Comparison of ENCODE assay signal across 8 mouse cellular contexts in the genomic region with DNA sequence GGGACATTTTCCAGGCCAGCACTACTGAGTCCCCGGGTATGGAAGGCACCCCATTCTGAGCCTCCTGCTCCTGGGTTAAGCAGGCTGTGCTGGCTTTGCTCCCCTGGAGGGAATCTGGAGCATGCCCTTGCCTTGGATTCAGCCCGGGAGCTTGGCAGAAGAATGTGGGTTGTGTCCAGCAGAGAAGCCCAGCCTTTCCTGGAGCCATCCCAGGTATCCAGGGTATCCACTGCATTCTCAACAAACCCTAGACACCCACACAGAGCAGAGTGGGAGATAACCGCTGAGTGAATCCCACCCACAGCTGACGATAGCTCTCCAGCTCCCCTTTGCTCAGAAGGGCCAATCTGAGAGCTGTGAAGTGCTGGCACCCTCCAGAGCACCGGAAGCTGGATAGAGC. TPM values are rescaled to one million over a fixed set of nuclear protein-coding genes. Genes with fewer than 3 reads are reported as not detected.
DNase-seq lines count a peak whose midpoint lies in the region; ATAC-seq lines count a peak whose summit lies in the region.

No protein-coding gene starts in this region.

- intact Hi-C loops in heart, postnatal 36 days (cut with DNase I): no loop called here

- H3K36me3 ChIP-seq in neural tube, embryonic 14.5 days (ENCODE audit: control insufficient read depth, insufficient read depth, low read length): no peaks in the 10 kb centered on the region

- H3K9ac ChIP-seq in neural tube, embryonic 14.5 days (replicated peaks; ENCODE audit: low read depth, low read length): no peak overlapping the region

- no peak overlapping the region for H3K4me2 ChIP-seq in neural tube, embryonic 14.5 days (ENCODE audit: low read depth, low read length)

- H3K27me3 ChIP-seq in neural tube, embryonic 14.5 days (ENCODE audit: control insufficient read depth, insufficient read depth, low read length): no peaks in the 10 kb centered on the region

- WGBS in neural tube, embryonic 14.5 days: 67% methylated on average over 5 of the region's 5 CpGs

- H3K27ac ChIP-seq in neural tube, embryonic 14.5 days (ENCODE audit: low read depth, low read length): no peak overlapping the region

- H3K4me3 ChIP-seq in neural tube, embryonic 14.5 days (ENCODE audit: low read depth, low read length): no peak overlapping the region

- no peaks in the 10 kb centered on the region for H3K4me1 ChIP-seq in neural tube, embryonic 14.5 days (ENCODE audit: control insufficient read depth, insufficient read depth, low read length)

- DNase-seq in adrenal gland, adult 2 months: peak; percentile 75
- DNase-seq in adrenal gland, postnatal 4 days (ENCODE audit: low spot score in 2 of 2): no peak
- no peak for DNase-seq in neural tube, embryonic 10.5 days (ENCODE audit: extremely low spot score, low spot score)
- peak; percentile 65 to 71 for DNase-seq in heart, postnatal 36 days
- peak; percentile 63 for DNase-seq in ovary, postnatal 36 days (ENCODE audit: low spot score)

- ATAC-seq in neural tube, embryonic 14.5 days (ENCODE audit: low read depth): peak; percentile 28; the same call in 1 of the 2 replicates
- no peak for ATAC-seq in CD4-positive, CD25-positive, alpha-beta regulatory T cell, adult 4 months
- no peak for ATAC-seq in megakaryocyte, adult 5-6 weeks (ENCODE audit: poor library complexity, severe bottlenecking)

- no peaks in the 10 kb centered on the region for H3K9me3 ChIP-seq in neural tube, embryonic 14.5 days (ENCODE audit: control insufficient read depth, low read length)

RNA-seq across cellular contexts. Expression of a gene that starts 21.5 kb away (rescaled TPM):
- 10 to 100 TPM; 78.7 to 94.3 TPM for total RNA-seq in adrenal gland, adult 2 months (2021)
- 249 and 261 TPM in 2 replicates for polyA plus RNA-seq in adrenal gland, adult 2 months (2012; rRNA removed)
- 100 to 1,000 TPM; 127 to 129 TPM for total RNA-seq in adrenal gland, postnatal 4 days (2021)
- polyA plus RNA-seq in neural tube, embryonic 14.5 days (2014; fragmentation: Nextera tagmentation; extraction: Ambion mirVana): 136 and 167 TPM in 2 replicates
- total RNA-seq in heart, postnatal 36 days (2021): 100 to 1,000 TPM; 105 to 108 TPM
- 1 to 10 TPM in 1 of 2 experiments, not detected in 1; 1.5 TPM for polyA plus RNA-seq in CD4-positive, CD25-positive, alpha-beta regulatory T cell, adult 4 months (2017; shearing (Covaris generic))
- 14.9 and 15.1 TPM in 2 replicates for total RNA-seq in megakaryocyte, adult 5-6 weeks (2015)
- 4.6 and 6.3 TPM in 2 replicates for total RNA-seq in megakaryocyte, adult 5-6 weeks (2017)

RNA-seq across cellular contexts. Expression of a gene that starts 29.3 kb away (rescaled TPM):
- 1 to 10 TPM; 4.2 to 7.4 TPM for total RNA-seq in adrenal gland, adult 2 months (2021)
- 4.0 and 4.1 TPM in 2 replicates for polyA plus RNA-seq in adrenal gland, adult 2 months (2012; rRNA removed)
- 10 to 100 TPM in 1 of 2 experiments, 1 to 10 TPM in 1; 8.0 to 10.4 TPM for total RNA-seq in adrenal gland, postnatal 4 days (2021)
- 36.5 and 37.9 TPM in 2 replicates for polyA plus RNA-seq in neural tube, embryonic 14.5 days (2014; fragmentation: Nextera tagmentation; extraction: Ambion mirVana)
- 1 to 10 TPM; 3.2 to 4.2 TPM for total RNA-seq in heart, postnatal 36 days (2021)
- polyA plus RNA-seq in CD4-positive, CD25-positive, alpha-beta regulatory T cell, adult 4 months (2017; shearing (Covaris generic)): 10 to 100 TPM; 24.4 to 29.2 TPM
- total RNA-seq in megakaryocyte, adult 5-6 weeks (2015): 9.4 and 14.9 TPM in 2 replicates
- 9.0 and 10.3 TPM in 2 replicates for total RNA-seq in megakaryocyte, adult 5-6 weeks (2017)

Comparison
In these comparisons a context has a peak if more than half of its experiments do, and no peak if none do; other contexts are left out.
1. DNase-seq: peak in adrenal gland, adult 2 months (single experiment), heart, postnatal 36 days (2 of 2) and ovary, postnatal 36 days (single experiment); none in adrenal gland, postnatal 4 days (0 of 2) and neural tube, embryonic 10.5 days (single experiment).
2. RNA of a gene that starts 21.5 kb away (total RNA-seq): 127 to 129 TPM in adrenal gland, postnatal 4 days, 105 to 108 TPM in heart, postnatal 36 days and 78.7 to 94.3 TPM in adrenal gland, adult 2 months; 4.6 to 15.1 TPM in megakaryocyte, adult 5-6 weeks; every median in the first group is over 4 times any median in the second.